Mouse (Mus musculus) R1 (cell line): ENCODE measurements at regions not wholly inside any gene's neighbourhood (a gene's known extent, or its start where the extent isn't known, plus 50 kb on each side); places are given as distances from the start of the nearest gene placed in this dataset.
"Not testable (repeated sequence)": the region's sequence is repeated elsewhere in the genome, so short reads cannot be mapped to it uniquely, and the experiment has no call there.

Experiments
- DNase-seq: peaks from one replicate; pipeline ENCODE4 v3.0.0-alpha.2; 2018; ENCODE audit warnings: low read depth, low spot score

- no peak for DNase-seq
These were observed 697.8 kb upstream of the Got2 start for GRCm38 (mm10) chr8:96586129-96586528.

GRCm38 (mm10) chr8:96552512-96552911 is 664.2 kb upstream of the Got2 start:
- no peak for DNase-seq

- peak; percentile 12 for DNase-seq
These were observed 662.1 kb upstream of the Got2 start for GRCm38 (mm10) chr8:96550408-96550807.

GRCm38 (mm10) chr8:96548663-96549062 is 660.3 kb upstream of the Got2 start:
- DNase-seq = no peak

GRCm38 (mm10) chr8:96548187-96548586 is 659.8 kb upstream of the Got2 start:
- no peak for DNase-seq

- no peak for DNase-seq
These were observed 653.9 kb upstream of the Got2 start for GRCm38 (mm10) chr8:96542215-96542614.

GRCm38 (mm10) chr8:96498854-96499253 is 610.5 kb upstream of the Got2 start:
- DNase-seq = no peak

- no peak for DNase-seq
These were observed 607.1 kb upstream of the Got2 start for GRCm38 (mm10) chr8:96495406-96495805.

GRCm38 (mm10) chr8:96489804-96490203 is 601.5 kb upstream of the Got2 start:
- no peak for DNase-seq

- no peak for DNase-seq
These were observed 600.5 kb upstream of the Got2 start for GRCm38 (mm10) chr8:96488741-96489453.

GRCm38 (mm10) chr8:96455915-96456314 is 567.6 kb upstream of the Got2 start:
- DNase-seq = no peak

GRCm38 (mm10) chr8:96455336-96455735 is 567.0 kb upstream of the Got2 start:
- DNase-seq = no peak

GRCm38 (mm10) chr8:96429708-96430107 is 541.4 kb upstream of the Got2 start:
- DNase-seq = no peak

- no peak for DNase-seq
These were observed 538.6 kb upstream of the Got2 start for GRCm38 (mm10) chr8:96426900-96427299.

- no peak for DNase-seq
These were observed 521.3 kb upstream of the Got2 start for GRCm38 (mm10) chr8:96409601-96410000.

- DNase-seq = no peak
These were observed 516.3 kb upstream of the Got2 start for GRCm38 (mm10) chr8:96404549-96405145.

GRCm38 (mm10) chr8:96403669-96404068 is 515.3 kb upstream of the Got2 start:
- no peak for DNase-seq

GRCm38 (mm10) chr8:96399381-96399780 is 511.0 kb upstream of the Got2 start:
- not testable (repeated sequence) for DNase-seq

GRCm38 (mm10) chr8:96393024-96393423 is 504.7 kb upstream of the Got2 start:
- DNase-seq = no peak

GRCm38 (mm10) chr8:96389251-96389650 is 500.9 kb upstream of the Got2 start:
- DNase-seq = no peak

GRCm38 (mm10) chr8:96370500-96370899 is 482.2 kb upstream of the Got2 start:
- DNase-seq = peak; percentile 3

GRCm38 (mm10) chr8:96362853-96363445 is 474.6 kb upstream of the Got2 start:
- DNase-seq = peak; percentile 12

GRCm38 (mm10) chr8:96350531-96351069 is 462.3 kb upstream of the Got2 start:
- no peak for DNase-seq
